Mouse (Mus musculus) T-helper 1 cell (primary cell): ENCODE results near the gene Rptor.

Experiments used
- in situ Hi-C: fragments of 300-600 bp; cut with MboI, MseI; formaldehyde crosslinking; loops from one replicate; pipeline ENCODE4 v1.15.1; 2025; ENCODE audit warnings: high pct_unique_total_duplicates

Gene Rptor

GRCm38 (mm10) chr11:119811022-119811421 is 208.3 kb downstream of the Rptor start:
- in situ Hi-C loops = no loop called here

- in situ Hi-C loops = no loop called here
These were observed 208.9 kb downstream of the Rptor start for GRCm38 (mm10) chr11:119811598-119811997.

- in situ Hi-C loops = no loop called here
These were observed 209.4 kb downstream of the Rptor start for GRCm38 (mm10) chr11:119812093-119812492.

GRCm38 (mm10) chr11:119814035-119814558 is 211.4 kb downstream of the Rptor start:
- in situ Hi-C loops = no loop called here

GRCm38 (mm10) chr11:119816798-119817361 is 214.2 kb downstream of the Rptor start:
- in situ Hi-C loops = no loop called here

- in situ Hi-C loops = no loop called here
These were observed 214.7 kb downstream of the Rptor start for GRCm38 (mm10) chr11:119817362-119817837.

GRCm38 (mm10) chr11:119817898-119818297 is 215.2 kb downstream of the Rptor start:
- in situ Hi-C loops = no loop called here

GRCm38 (mm10) chr11:119821514-119821913 is 218.8 kb downstream of the Rptor start:
- in situ Hi-C loops = no loop called here

GRCm38 (mm10) chr11:119824072-119824649 is 221.5 kb downstream of the Rptor start:
- in situ Hi-C loops = no loop called here

- in situ Hi-C loops = no loop called here
These were observed 223.1 kb downstream of the Rptor start for GRCm38 (mm10) chr11:119825783-119826182.

GRCm38 (mm10) chr11:119826239-119826638 is 223.5 kb downstream of the Rptor start:
- in situ Hi-C loops = no loop called here

- in situ Hi-C loops = no loop called here
These were observed 226.4 kb downstream of the Rptor start for GRCm38 (mm10) chr11:119829116-119829515.

- in situ Hi-C loops = no loop called here
These were observed 229.0 kb downstream of the Rptor start for GRCm38 (mm10) chr11:119831682-119832081.

- in situ Hi-C loops = no loop called here
These were observed 230.6 kb downstream of the Rptor start for GRCm38 (mm10) chr11:119833311-119833710.

GRCm38 (mm10) chr11:119833877-119834804 is 231.4 kb downstream of the Rptor start:
- in situ Hi-C loops = no loop called here

GRCm38 (mm10) chr11:119836326-119836725 is 233.6 kb downstream of the Rptor start:
- in situ Hi-C loops = no loop called here

- in situ Hi-C loops = no loop called here
These were observed 235.1 kb downstream of the Rptor start for GRCm38 (mm10) chr11:119837786-119838185.

- in situ Hi-C loops = no loop called here
These were observed 237.0 kb downstream of the Rptor start for GRCm38 (mm10) chr11:119839411-119840342.

GRCm38 (mm10) chr11:119846608-119847007 is 243.9 kb downstream of the Rptor start:
- in situ Hi-C loops = no loop called here

GRCm38 (mm10) chr11:119847076-119847475 is 244.4 kb downstream of the Rptor start:
- in situ Hi-C loops = no loop called here

GRCm38 (mm10) chr11:119847569-119847968 is 244.9 kb downstream of the Rptor start:
- in situ Hi-C loops = no loop called here
